Mouse (Mus musculus) embryonic fibroblast, embryonic 13.5 days (primary cell): ENCODE measurements around the gene Ndufv1. TPM values are rescaled to one million over a fixed set of nuclear protein-coding genes. Genes with fewer than 3 reads are reported as not detected.
"Not testable (repeated sequence)": the region's sequence is repeated elsewhere in the genome, so short reads cannot be mapped to it uniquely, and the experiment has no call there.

Experiments
- H3K27ac ChIP-seq: 2 replicates; pipeline ENCODE4 v1.5.1; 2012; ENCODE audit warnings: low read length, control low read depth, inconsistent platforms; ENCODE audit not compliant: insufficient read depth
- H3K4me1 ChIP-seq: 2 replicates; pipeline ENCODE4 v1.6.1; 2011; ENCODE audit warnings: low read length; ENCODE audit not compliant: control insufficient read depth, insufficient read depth
- H3K4me3 ChIP-seq: 2 replicates; pipeline ENCODE4 v1.5.1; 2011; ENCODE audit warnings: mild to moderate bottlenecking, control low read depth, low read length; ENCODE audit not compliant: insufficient read depth
- CTCF ChIP-seq: IDR thresholded peaks from 2 replicates; pipeline ENCODE4 v1.5.1; 2011; ENCODE audit warnings: mild to moderate bottlenecking, control low read depth, low read length, moderate library complexity, borderline replicate concordance; ENCODE audit not compliant: insufficient read depth
- POLR2A ChIP-seq: IDR thresholded peaks from 2 replicates; pipeline ENCODE4 v1.6.1; 2011; ENCODE audit warnings: low read depth, mild to moderate bottlenecking, control low read depth, low read length, moderate library complexity
- polyA plus RNA-seq: library from polyadenylated mRNA; stranded (reverse); fragments of >200 nt; gene quantifications from 2 replicates; pipeline ENCODE4 v1.2.4, GENCODE M21; 2011; ENCODE audit warnings: low read depth; ENCODE audit not compliant: missing spikeins, insufficient read length

Gene Ndufv1
- polyA plus RNA-seq, 1 experiment, result 64.3 TPM

GRCm38 (mm10) chr19:3980309-3980708, 32.3 kb downstream of the Ndufv1 start:
- TF ChIP-seq CTCF (no peak; the same call in 1 of the 2 replicates), POLR2A (no peak)
- Histone ChIP-seq H3K4me3 (no peak overlapping the region), H3K4me1 (no peaks in the 10 kb centered on the region), H3K27ac (no peak overlapping the region)

- Histone ChIP-seq H3K4me3 (no peak overlapping the region), H3K27ac (no peak overlapping the region), H3K4me1 (no peaks in the 10 kb centered on the region)
- TF ChIP-seq CTCF (no peak), POLR2A (no peak)
Observed at GRCm38 (mm10) chr19:3975866-3976265, 36.7 kb downstream of the Ndufv1 start.

- H3K4me3 ChIP-seq, H3K4me1 ChIP-seq, H3K27ac ChIP-seq: not testable (repeated sequence)
Observed at GRCm38 (mm10) chr19:3974608-3975007, 38.0 kb downstream of the Ndufv1 start.

GRCm38 (mm10) chr19:3972229-3972628, 40.4 kb downstream of the Ndufv1 start, which contains the start of gene Aldh3b2:
Gene Aldh3b2 (plus strand): TSS chr19:3972328.
- TF ChIP-seq POLR2A, result no peak
- TF ChIP-seq CTCF, result no peak
- Histone ChIP-seq H3K4me3 (no peak within 1 kb of the TSS), H3K4me1 (no peaks in the 10 kb centered on the region), H3K27ac (no peak within 1 kb of the TSS)

GRCm38 (mm10) chr19:3967258-3967657, 45.3 kb downstream of the Ndufv1 start:
- no peak overlapping the region for H3K27ac ChIP-seq
- TF ChIP-seq CTCF (no peak), POLR2A (no peak)

GRCm38 (mm10) chr19:3966330-3967075, 46.1 kb downstream of the Ndufv1 start:
- Histone ChIP-seq H3K27ac (no peak overlapping the region), H3K4me1 (no peaks in the 10 kb centered on the region), H3K4me3 (no peak overlapping the region)
- TF ChIP-seq CTCF (no peak), POLR2A (no peak)

More at GRCm38 (mm10) chr19:3967258-3967657, 45.3 kb downstream of the Ndufv1 start:
- Histone ChIP-seq H3K4me1 (no peaks in the 10 kb centered on the region), H3K4me3 (no peak overlapping the region)

GRCm38 (mm10) chr19:3964030-3964429, 48.6 kb downstream of the Ndufv1 start:
- Histone ChIP-seq H3K27ac (no peak overlapping the region), H3K4me1 (no peaks in the 10 kb centered on the region), H3K4me3 (no peak overlapping the region)
- TF ChIP-seq CTCF (no peak), POLR2A (no peak)

GRCm38 (mm10) chr19:3962469-3962868, 50.1 kb downstream of the Ndufv1 start:
- no peaks in the 10 kb centered on the region for H3K4me1 ChIP-seq
- TF ChIP-seq POLR2A (no peak), CTCF (no peak)

GRCm38 (mm10) chr19:3961805-3962204, 50.8 kb downstream of the Ndufv1 start:
- H3K4me1 ChIP-seq, H3K27ac ChIP-seq, H3K4me3 ChIP-seq: not testable (repeated sequence)

More at GRCm38 (mm10) chr19:3962469-3962868, 50.1 kb downstream of the Ndufv1 start:
- H3K27ac ChIP-seq, result no peak overlapping the region
- H3K4me3 ChIP-seq, result no peak overlapping the region

- Histone ChIP-seq H3K4me3 (no peak overlapping the region), H3K4me1 (no peaks in the 10 kb centered on the region), H3K27ac (no peak overlapping the region)
- TF ChIP-seq CTCF (no peak), POLR2A (no peak)
Observed at GRCm38 (mm10) chr19:3960211-3960610, 52.4 kb downstream of the Ndufv1 start.
